Mouse (Mus musculus) urinary bladder, adult 18-20 months (tissue): ENCODE measurements around the gene Akp3.

Experiments used
- DNase-seq, 2 experiments: peaks; one replicate each; pipeline ENCODE4 v3.0.0; 2022; ENCODE audit warnings: low spot score in 2 of 2, mixed read lengths in 2 of 2

The Akp3 gene

GRCm38 (mm10) chr1:87124673-87125072, at the start of gene Akp3:
TSS of gene Akp3 (plus strand) at chr1:87124973.
- no peak for DNase-seq

GRCm38 (mm10) chr1:87086196-87086595, 38.6 kb upstream of the Akp3 start:
- DNase-seq = no peak

- DNase-seq = no peak
Measured at GRCm38 (mm10) chr1:87086964-87087363, 37.8 kb upstream of the Akp3 start.

GRCm38 (mm10) chr1:87089251-87089650, 35.5 kb upstream of the Akp3 start:
- DNase-seq = no peak

DNA sequence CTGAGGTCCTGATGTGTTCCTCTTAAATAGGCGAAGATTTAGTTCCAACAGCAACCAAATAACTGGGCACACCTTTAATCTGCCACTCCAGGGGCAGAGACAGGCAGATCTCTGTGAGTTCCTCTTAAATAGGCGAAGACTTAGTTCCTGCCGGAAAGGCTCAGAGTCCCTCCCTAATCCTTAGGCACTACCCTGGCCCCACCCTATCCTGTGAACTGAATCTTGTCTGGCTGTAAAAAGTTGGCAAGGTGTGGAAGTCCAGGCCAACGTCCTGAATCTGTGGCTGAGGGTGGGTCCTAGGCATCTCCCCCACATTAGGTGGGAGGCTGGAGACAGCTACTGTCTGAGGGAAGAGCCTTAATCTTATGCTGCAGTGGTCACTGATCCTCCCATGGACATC, 34.9 kb upstream of the Akp3 start, which contains the start of gene Alppl2:
Alppl2 (minus strand) TSS at position 101 of the 400 bp plus-strand sequence.
- DNase-seq = no peak

DNA sequence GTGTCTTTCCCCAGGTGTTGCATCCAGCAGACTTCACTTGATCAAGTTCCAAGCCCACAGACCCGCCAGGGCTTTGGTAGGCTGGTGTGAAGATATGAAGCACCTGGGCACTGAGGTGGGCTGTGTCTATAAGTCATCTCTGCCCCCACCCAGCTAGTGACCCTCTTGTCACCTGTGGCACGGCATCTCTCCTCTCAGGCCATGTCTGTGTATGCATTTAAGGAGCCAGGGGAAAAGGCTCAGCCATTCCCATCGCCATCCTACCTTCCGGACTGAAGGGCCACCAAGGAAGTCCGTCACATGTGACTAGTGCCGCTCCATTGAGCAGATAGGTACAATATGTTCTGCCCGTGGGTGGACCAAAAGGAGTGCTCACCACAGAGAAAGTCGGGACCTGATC, 29.1 kb upstream of the Akp3 start:
- no peak for DNase-seq

- peak; percentile 13 to 41 for DNase-seq
Measured at GRCm38 (mm10) chr1:87098358-87098975, 26.3 kb upstream of the Akp3 start.

DNA sequence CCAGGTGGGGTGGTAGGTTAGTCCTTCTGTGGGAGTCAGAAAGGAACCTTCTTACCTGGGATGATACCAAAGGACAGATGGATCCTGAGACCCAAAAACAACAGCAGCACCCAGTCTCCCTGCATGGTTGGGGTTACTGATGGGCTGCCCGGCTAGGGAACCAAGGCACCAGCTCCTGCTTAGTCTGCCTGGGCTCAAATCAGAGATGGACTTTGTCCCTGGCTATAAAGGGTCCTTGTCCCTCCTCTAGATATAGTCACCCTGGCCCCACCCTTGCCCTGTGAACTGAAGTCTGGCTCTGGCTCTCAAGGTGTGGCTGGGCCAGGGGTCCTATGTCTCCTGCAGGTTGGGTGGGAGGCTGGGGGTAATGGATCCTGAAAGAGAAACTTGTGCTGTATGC, 23.4 kb upstream of the Akp3 start, which contains the start of gene Alpi:
Alpi (minus strand) TSS at position 196 of the 400 bp plus-strand sequence.
- no peak for DNase-seq

DNA sequence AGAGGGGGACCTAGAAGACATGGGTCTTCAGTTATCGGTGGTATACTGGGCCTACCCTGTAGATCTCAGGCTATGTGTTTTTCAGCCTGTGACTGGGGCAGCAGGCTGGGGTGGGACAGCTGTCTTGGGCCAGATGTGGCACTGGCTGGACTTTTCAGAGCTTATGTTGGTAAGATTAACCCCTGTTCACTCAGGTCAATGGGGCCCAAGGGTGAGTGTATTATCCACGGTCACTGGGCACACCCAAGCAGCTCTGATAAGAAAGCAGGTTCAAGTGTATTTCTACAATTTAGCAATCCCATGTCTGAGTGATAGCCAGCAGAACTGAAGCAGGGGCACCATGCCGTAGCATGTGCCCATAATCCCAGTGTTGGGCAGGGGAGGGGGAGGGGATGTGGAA, 22.7 kb upstream of the Akp3 start:
- DNase-seq = no peak

DNA sequence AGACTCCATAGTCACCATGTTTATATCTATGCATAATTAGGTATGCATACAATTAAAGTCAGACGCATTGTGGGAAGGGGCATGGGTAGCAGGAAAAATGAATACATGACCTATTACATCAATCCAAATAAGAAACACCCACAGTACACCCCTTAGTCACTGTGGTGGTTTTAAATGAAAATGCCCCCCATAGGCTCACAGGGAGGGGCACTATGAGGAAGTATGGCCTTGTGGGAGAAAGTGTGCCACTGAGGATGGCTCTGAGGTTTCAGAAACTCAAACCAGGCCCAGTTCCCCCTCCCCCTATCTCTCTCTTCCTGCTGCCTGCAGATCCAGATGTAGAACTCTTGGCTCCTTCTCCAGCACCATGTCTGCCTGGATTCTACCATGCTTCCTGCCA, 20.8 kb upstream of the Akp3 start:
- DNase-seq = no peak

- DNase-seq = no peak
Measured at GRCm38 (mm10) chr1:87106536-87106935, 18.2 kb upstream of the Akp3 start.

- no peak for DNase-seq
Measured at GRCm38 (mm10) chr1:87108564-87108963, 16.2 kb upstream of the Akp3 start.

GRCm38 (mm10) chr1:87111719-87112354, 12.9 kb upstream of the Akp3 start:
- DNase-seq = peak in 1 of 2 experiments; percentile 6

DNA sequence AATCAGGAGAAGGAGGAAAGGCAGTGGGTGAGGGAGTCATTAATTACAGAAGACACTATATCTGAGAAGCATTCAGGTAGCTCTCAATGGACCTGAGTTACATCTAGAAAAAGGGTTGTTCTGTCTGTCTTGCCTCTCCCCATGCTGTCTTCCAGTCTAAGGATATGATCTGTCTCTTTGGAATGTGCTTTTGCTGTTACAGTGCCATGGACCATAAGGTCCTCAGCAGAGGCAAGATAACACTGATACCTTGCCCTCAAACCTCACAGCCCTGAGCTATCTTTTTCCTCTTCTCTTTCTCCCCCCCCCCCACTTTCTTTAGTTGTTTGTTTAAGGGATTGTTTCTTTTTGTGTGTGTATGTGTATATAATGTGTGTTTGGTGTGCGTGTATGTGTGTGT, 10.0 kb upstream of the Akp3 start:
- no peak for DNase-seq

DNA sequence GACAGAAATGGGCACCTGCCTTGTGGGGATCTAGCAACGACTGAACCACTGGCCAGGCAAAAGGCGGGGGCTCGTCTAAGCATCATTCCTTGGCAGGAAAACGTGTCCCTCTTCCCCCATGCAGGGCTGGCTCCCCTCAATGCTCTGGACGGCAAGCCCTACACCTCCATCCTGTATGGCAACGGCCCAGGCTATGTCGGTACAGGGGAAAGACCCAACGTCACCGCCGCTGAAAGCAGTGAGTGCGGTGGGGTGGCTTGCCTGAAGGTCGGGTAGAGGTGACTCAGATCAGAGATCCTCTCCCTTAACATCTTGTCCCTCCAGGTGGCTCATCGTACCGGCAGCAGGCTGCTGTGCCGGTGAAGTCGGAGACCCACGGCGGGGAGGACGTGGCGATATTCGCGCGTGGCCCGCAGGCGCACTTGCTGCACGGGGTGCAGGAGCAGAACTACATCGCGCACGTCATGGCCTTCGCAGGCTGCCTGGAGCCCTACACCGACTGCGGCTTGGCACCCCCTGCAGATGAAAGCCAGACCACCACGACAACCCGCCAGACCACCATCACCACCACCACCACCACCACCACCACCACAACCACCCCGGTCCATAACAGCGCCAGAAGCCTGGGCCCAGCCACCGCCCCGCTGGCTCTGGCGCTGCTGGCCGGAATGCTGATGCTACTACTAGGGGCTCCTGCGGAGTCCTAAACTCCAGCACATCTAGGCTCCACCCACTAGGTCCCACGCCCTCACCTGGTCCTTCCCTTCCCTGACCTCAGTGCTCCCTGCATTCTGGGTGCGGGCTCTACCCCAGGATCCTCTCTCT, 2.6 kb downstream of the Akp3 start:
- DNase-seq = no peak

- no peak for DNase-seq
Measured at GRCm38 (mm10) chr1:87131803-87132202, 7.0 kb downstream of the Akp3 start.

DNA sequence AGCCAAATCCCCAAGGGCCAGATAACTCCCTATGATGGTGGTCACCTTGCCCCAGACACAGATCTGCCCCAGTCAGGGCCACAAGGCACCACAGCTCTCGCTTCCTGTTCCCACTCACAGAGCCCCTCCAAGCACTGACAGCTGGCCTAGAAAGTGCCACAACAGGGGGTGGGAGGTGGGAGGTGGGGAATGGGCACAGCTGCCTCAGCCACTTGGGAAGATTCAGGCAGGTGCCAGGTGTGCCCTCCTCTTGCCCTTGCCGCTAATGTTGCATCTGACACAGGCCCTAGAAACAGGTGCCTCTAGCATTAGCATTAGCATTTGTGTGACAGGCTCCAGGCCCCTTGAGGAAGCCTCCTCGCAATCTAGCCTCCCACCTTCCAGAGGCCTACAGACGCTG, 16.8 kb downstream of the Akp3 start:
- no peak for DNase-seq

GRCm38 (mm10) chr1:87142456-87142855, 17.7 kb downstream of the Akp3 start:
- no peak for DNase-seq

GRCm38 (mm10) chr1:87143141-87143540, 18.4 kb downstream of the Akp3 start:
- DNase-seq = no peak

DNA sequence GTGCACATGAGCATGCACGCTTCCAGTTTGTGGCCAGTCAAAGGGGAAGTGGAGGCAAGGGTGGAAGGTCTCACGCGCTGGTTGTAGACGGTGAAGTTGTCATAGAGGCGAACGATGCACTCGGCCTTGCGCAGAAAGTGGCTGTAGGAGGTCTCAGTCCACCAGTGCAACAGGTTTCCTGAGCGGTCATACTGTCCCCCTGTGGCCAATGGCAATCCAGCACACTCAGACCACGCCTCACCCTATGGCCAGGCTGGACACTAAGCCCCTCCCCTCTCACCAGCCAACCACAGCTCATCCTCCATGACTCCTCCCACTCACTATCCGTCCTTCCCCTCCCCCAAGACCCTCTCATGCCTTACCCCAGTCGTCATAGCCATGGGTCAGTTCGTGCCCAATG, 24.6 kb downstream of the Akp3 start:
- no peak for DNase-seq

- no peak for DNase-seq
Measured at GRCm38 (mm10) chr1:87151286-87151685, 26.5 kb downstream of the Akp3 start.

DNA sequence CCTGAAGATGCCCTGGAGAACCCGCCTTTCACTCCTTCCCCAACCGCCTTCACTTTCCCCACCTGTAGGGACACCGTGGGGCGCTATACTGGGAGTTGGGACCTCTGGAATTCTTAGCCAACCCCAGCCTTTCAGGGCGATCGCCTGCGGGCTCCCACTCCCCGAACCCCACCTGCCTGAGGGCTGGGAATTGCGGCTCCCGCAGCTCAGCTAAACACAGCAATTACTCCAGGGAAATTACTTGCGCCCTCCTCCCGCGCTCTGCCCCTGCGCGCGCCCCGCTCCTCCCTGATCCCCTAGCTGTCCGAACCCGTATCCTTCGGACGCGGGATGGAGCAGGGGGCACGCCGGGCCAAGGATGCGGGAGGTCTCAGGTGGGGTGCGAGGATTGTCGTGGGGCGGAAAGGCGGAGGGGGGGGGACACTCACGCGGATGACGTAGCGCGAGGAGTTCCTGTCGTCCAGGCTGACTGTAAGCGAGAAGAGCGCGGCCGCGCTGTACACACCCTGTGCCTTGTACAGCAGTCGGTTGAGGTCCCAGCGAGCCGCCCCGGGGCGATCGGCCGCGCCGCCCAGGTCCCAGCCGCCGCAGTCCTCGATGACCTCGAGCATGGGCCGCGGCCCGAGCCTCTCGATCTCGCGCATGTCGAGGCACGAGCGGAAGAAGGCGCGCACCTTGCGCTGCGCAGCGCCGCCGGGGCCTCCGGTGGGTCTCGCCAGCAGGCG, 29.2 kb downstream of the Akp3 start:
- no peak for DNase-seq
